Mouse (Mus musculus) layer of hippocampus, postnatal 25 days (tissue): ENCODE data around the gene Fkbp5. TPM values are rescaled to one million over a fixed set of nuclear protein-coding genes. Genes with fewer than 3 reads are reported as not detected.

ENCODE experiments used
- DNase-seq, 2 experiments: peaks; one replicate each; pipeline ENCODE4 v3.0.0; 2022; ENCODE audit warnings: mixed read lengths in 2 of 2, low spot score in 1 of 2; ENCODE audit errors: extremely low spot score in 1 of 2
- total RNA-seq, 2 experiments: library from RNA; stranded (reverse); gene quantifications; 2 replicates each; pipeline ENCODE4 v1.2.3; 2021

Gene Fkbp5
- total RNA-seq, 2 experiments from 2014 or later, result 62.5 to 85.0 TPM

GRCm38 (mm10) chr17:28507496-28507895 lies 9.8 kb downstream of the Fkbp5 start:
- DNase-seq, result no peak

GRCm38 (mm10) chr17:28506895-28507294 lies 10.4 kb downstream of the Fkbp5 start:
- DNase-seq, result no peak

DNA sequence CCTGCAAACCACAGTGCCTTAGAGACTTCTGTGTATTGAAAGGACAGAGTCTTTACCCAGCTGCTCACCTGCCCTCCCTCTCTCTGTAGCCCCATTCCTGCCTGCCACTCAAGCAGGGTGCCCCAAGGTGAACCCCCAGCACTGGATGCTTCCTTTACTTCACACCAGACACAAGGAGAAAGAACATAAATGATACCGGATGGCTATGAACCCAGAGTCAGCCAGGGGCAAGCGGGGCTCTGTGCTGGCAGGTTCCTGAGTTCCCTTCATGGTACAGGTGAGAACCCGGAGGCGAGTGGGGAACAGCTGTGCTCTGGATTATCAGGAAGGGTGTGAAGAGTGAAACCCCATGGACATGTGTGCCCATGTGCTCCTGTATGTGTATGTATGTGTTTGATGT lies 11.7 kb downstream of the Fkbp5 start:
- DNase-seq, result no peak

GRCm38 (mm10) chr17:28504182-28504581 lies 13.1 kb downstream of the Fkbp5 start:
- DNase-seq, result no peak

DNA sequence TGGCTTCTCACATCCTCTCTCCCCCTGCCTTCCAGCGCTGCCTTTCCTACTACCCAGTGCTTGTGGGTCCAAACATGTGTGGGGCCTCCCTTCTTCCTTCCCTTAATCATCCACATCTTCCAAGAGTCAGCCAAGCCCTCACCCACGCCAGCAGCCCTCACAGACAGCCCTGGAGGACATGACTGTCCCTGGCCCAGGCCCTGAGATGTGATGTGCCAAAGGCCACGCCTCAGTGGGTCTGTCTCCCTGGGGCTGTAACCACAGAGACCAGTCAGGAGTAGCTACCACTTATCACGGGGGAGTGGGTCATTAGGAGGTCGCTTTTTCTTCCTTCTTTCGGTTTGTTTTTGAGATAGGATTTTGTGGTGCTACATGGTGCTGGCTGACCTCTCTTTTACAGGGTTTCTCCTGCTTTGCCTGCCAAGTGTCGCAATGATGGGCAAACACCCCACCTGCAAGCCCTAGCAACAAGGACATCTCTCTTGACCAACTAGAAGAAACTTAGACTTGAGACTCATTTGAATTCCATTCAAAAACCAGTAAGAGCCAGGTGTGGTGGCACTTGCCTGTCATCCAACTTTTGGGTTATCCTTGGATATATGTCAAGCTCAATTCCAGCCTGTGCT lies 15.0 kb downstream of the Fkbp5 start:
- no peak for DNase-seq

DNA sequence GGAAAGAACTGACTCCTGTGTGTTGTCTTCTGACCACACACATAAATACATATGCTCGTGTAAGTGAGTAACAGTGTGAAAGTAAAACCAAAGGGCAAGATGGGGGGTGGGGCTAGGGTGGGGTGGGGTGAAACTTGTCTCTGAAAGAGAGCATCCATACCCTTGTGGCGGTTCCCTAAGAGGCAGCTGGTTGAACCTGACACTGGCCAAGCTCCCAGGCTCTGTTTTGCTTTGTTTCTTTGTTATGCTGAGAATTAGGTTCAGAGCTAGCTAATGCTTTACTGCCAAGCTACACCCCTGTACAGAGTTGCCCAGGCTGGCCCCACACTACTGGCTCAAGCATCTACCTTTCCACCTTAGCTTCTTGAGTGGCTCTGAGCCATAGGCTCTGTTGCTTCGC lies 16.9 kb downstream of the Fkbp5 start:
- DNase-seq, result no peak

DNA sequence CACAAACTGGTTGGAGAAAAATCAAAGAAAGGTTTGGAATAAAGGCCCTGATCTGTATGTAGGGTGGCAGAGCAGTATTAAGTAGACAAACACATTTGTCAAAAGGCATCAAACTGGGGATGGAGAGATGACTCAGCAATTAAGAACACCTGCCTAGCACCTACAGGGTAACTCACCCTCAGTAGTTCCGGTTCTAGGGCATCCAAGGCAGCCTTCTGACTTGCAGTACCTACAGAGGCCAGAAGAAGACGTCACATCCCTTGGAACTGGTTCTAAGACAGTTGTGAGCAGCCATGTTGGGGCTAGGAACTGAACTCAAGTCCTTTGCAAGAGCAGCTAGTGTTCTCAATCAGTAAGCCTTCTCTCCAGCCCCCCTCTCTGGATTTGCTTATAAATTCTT lies 18.1 kb downstream of the Fkbp5 start:
- no peak for DNase-seq

GRCm38 (mm10) chr17:28495832-28496231 lies 21.5 kb downstream of the Fkbp5 start:
- no peak for DNase-seq

- no peak for DNase-seq
Observed at GRCm38 (mm10) chr17:28491035-28491770, 26.1 kb downstream of the Fkbp5 start.

- no peak for DNase-seq
Observed at GRCm38 (mm10) chr17:28488258-28489013, 28.9 kb downstream of the Fkbp5 start.

- no peak for DNase-seq
Observed at GRCm38 (mm10) chr17:28487584-28488257, 29.6 kb downstream of the Fkbp5 start.

DNA sequence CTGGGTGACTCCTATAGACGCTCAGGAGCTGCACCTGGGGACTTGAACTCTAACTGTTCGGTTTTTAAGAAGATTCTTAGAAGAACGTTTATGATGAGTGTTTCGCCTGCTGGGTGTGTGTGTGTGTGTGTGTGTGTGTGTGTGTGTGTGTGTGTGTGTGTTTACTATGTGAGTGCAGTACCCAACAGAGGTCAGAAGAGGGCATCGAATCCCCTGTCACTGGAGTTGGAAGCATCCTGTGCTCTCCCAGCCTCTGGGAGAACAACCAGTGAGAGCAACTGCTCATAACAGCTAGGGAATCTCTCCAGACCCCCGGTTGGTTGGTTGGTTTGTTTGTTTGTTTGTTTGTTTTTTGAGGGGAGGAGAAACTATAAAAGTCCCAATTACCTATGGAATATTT lies 30.6 kb downstream of the Fkbp5 start:
- DNase-seq, result no peak

DNA sequence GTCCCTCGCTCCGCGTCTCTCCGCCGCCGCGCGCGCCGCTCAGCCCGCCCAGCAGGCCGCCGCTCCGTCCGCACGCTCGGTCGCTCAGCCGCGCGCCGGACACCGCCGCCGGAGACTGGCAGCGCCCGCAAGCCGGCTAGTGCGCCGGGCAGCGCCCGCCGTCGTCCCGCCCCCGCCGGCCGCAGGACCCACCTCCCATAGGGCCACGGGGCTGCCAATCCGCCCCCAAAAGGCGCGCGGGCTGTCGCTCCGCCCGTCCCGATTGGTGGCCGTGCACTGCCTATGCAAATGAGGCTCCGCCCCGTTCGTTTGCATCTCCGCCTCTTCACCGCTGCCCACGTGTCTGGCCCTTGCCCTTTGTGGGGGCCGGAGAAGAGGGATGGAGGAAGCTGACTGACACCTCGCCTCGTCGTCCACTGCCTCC lies 31.3 kb downstream of the Fkbp5 start:
- peak; percentile 96 to 98 for DNase-seq

DNA sequence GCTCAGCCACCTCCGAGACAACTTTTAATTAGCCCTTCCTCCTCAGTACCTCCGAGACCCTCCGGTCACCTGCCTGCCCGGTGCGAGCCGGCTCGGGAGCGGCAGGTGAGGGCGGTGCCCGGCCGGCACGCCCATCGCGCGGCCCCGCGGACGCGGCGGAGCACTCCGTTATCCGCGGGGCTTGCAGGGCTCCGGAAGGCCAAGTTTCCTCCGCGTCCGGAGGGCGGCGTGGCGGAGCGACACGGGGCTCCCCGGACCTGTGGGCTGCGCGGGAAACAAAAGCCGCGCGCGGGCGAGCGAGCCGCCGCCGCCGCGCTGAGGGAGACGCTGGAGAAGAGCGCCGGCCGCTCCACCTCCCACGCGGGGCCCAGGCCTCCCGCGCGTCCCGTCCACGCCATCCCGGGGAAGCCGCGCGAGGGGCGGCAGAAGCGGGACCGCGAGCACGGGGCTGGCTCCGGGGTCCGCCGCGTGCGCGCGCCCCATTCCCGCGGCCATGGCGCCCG lies 31.8 kb downstream of the Fkbp5 start:
- DNase-seq, result peak; percentile 10 to 37

GRCm38 (mm10) chr17:28484704-28485445 lies 32.5 kb downstream of the Fkbp5 start:
- DNase-seq, result peak in 1 of 2 experiments; percentile 25

DNA sequence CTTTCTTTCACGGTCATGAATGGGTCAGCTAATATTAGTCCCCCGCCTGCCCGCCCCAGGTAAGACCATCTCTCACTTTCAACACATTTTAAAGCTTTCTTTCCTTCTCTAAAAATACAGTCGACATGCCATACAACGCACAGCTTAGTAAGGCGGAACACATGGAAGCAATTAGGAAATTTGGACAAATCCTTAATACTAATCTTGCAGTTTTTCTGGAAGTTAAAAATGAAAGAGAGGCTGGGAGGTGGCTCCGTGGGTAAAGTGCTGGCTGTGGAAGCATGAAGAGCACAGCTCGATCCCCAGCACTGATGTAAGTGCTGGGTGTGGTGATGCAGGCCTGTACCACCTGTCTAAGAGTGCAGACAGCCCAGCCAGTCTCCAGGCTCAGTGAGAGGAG lies 39.9 kb downstream of the Fkbp5 start:
- no peak for DNase-seq

DNA sequence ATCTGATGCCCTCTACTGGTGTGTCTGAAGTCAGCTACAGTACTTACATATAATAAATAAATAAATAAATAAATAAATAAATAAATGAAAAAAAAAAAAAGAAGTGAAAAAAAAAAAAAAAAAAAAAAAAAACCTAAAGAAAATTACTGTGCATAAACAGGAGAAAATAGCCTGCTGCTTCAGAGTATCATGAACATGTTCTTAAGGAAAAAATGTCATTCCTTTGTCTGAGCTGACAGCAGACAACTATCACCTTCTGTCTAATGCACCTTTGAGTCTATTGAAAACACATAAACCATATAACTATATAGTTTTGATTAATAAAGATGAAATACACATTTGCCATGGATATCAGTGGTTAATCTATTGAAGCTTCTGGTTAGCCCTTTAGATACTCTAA lies 40.9 kb downstream of the Fkbp5 start:
- no peak for DNase-seq

- no peak for DNase-seq
Observed at GRCm38 (mm10) chr17:28475593-28476325, 41.6 kb downstream of the Fkbp5 start.

DNA sequence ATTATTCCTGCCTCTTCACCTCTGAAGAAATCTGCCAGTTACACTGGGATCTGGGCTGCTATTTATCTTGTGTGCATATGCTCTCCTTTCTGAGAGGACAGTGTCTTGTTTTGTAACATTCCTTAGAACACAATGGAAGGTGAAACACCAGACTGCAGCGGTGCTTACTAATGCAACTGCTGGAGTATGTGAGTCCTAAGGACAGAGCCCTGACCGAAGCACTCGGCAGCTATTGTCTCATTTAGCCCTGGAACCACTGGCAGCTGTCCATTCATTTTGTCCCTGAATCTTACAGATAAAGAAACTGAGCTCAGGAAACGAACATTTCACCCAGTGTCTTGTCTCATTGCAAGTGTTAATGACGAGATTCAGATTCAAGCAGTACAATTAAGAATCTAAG lies 44.6 kb downstream of the Fkbp5 start:
- DNase-seq, result no peak
